Mouse (Mus musculus) embryonic facial prominence, embryonic 13.5 days (tissue): ENCODE measurements around the gene Ptges2. TPM values are rescaled to one million over a fixed set of nuclear protein-coding genes. Genes with fewer than 3 reads are reported as not detected.
A peak's percentile ranks its signal among the peaks of the same experiment; 100 is the strongest.

Source experiments
- ATAC-seq: fragments of 200-750 bp; cut with Nextera tagmentation; 2 replicates; pipeline ENCODE4 v1.8.0; 2017; ENCODE audit warnings: low read depth; ENCODE audit not compliant: insufficient number of reproducible peaks, insufficient read depth, low FRiP score, low TSS enrichment
- H3K27ac ChIP-seq: fragments of 300-500 bp; sonication (generic); 2 replicates; pipeline ENCODE4 v1.5.1; 2015; ENCODE audit warnings: moderate library complexity, mild to moderate bottlenecking, inconsistent platforms
- H3K27me3 ChIP-seq: fragments of 300-500 bp; sonication (generic); 2 replicates; pipeline ENCODE4 v1.6.1; 2015; ENCODE audit warnings: mild to moderate bottlenecking, inconsistent platforms
- H3K36me3 ChIP-seq: fragments of 300-500 bp; sonication (generic); 2 replicates; pipeline ENCODE4 v1.6.1; 2015; ENCODE audit warnings: mild to moderate bottlenecking, inconsistent platforms
- H3K4me1 ChIP-seq: fragments of 300-500 bp; sonication (generic); 2 replicates; pipeline ENCODE4 v1.6.1; 2015; ENCODE audit warnings: inconsistent platforms
- H3K4me2 ChIP-seq: fragments of 300-500 bp; sonication (generic); 2 replicates; pipeline ENCODE4 v1.6.1; 2015; ENCODE audit warnings: moderate library complexity, mild to moderate bottlenecking, inconsistent platforms
- H3K4me3 ChIP-seq: fragments of 300-500 bp; sonication (generic); 2 replicates; pipeline ENCODE4 v1.5.1; 2015; ENCODE audit warnings: mild to moderate bottlenecking, inconsistent platforms
- H3K9ac ChIP-seq: fragments of 300-500 bp; sonication (generic); 2 replicates; pipeline ENCODE4 v1.6.1; 2015; ENCODE audit warnings: mild to moderate bottlenecking, inconsistent platforms
- H3K9me3 ChIP-seq: fragments of 300-500 bp; sonication (generic); 2 replicates; pipeline ENCODE4 v1.6.1; 2016; ENCODE audit warnings: inconsistent platforms
- WGBS: fragments of 180-500 bp; shearing (Covaris S2); methylation state at CpG from one replicate; pipeline ENCODE4 v1.1.7; 2015; ENCODE audit warnings: mixed read lengths; 5-methylcytosine and 5-hydroxymethylcytosine counted together
- polyA plus RNA-seq: library from polyadenylated mRNA; unstranded; fragments of >200 nt; fragmentation: Nextera tagmentation; extraction: Ambion mirVana; gene quantifications from 2 replicates; pipeline ENCODE4 v1.2.1, GENCODE M21; 2015

Gene Ptges2
- polyA plus RNA-seq, 1 experiment from 2014 or later: 30.4 TPM

DNA sequence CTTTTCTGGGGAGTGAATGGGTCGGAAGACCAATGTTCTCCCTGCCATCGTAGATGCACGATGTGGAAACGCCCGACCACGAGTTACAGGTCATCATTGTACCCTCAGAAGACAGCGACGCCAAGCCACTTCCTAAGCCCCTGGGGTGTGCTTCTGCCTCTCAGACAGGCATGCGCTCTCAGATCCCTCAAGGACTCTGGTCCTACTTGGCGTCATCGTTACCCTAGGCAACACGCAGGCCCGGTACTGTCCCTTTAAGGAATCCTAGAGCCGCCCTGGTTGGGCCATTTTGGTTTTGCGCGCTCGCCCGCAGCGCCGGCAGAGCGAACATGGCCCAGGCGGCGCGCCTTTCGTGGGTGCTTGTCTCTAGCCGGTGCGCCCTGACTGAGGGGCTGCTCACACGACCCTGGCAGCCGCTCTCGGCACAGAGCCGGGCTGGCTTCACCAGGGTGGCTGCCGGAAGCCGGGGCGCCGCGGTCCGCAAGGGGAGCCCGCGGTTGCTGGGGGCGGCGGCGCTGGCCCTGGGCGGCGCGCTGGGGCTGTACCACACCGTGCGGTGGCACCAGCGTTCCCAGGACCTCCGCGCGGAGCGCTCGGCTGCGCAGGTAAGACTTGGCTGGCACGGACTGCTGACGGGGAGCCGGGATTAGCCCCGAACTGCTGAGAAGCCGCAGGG, 388 bp downstream of the Ptges2 start:
- under 1% methylated on average over 59 of the region's 59 CpGs for WGBS
- peak; percentile 90 for ATAC-seq

DNA sequence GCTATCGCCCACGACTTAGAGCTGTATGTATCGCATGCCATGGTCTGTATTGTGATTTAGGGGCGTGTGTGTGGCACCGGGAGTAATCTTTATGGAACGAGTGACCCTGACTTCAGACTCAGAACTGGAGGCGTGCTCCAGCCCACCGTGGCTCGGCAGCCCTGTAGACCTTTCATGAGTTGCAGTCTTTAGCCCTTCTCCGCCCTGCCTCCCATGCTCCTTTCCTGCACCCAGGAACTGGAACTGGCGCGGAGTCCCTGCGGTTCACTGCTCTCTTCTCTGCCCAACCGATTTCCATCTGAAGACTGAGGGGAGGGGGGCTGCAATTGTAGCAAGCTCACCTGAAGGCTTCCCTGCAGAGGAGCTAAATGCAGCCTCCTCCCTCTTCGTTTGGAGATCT, 999 bp downstream of the Ptges2 start:
- H3K27ac ChIP-seq: peak overlapping the region; percentile 87; the same call in 1 of the 2 replicates

More for the DNA sequence above, 388 bp downstream of the Ptges2 start:
- Histone ChIP-seq H3K27ac (peak overlapping the region; percentile 87), H3K4me1 (peaks cover 18% of the 10 kb centered on the region), H3K4me3 (peak overlapping the region; percentile 97), H3K36me3 (peaks cover 17% of the 10 kb centered on the region), H3K9me3 (no peaks in the 10 kb centered on the region), H3K27me3 (no peaks in the 10 kb centered on the region), H3K9ac (peak overlapping the region; percentile 86), H3K4me2 (peak overlapping the region; percentile 95)

DNA sequence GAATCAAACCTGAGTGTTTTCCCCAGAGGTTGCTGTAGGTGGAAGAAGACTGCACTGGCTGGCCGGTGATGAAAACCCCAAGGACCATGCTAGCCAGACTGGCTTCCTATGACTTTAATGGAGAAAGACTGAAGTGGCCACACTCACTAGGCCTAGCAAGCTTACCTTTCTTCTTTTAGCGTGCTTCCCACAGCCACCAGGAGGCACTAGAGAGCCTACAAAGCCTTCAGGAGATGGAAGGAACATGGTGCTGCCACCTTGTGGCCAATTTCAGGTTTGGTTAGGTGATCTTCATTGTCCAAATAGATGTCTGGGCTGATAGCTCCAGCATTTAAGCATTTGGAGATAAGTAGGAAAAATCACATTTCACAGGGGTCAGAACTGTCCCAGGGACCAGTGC, 9.0 kb downstream of the Ptges2 start:
- peaks cover 29% of the 10 kb centered on the region for H3K36me3 ChIP-seq
- H3K4me1 ChIP-seq: peaks cover 13% of the 10 kb centered on the region
- 26% methylated on average over 2 of the region's 2 CpGs for WGBS
- H3K4me3 ChIP-seq: no peak overlapping the region
- H3K4me2 ChIP-seq: no peak overlapping the region
- no peak; the same call in 1 of the 2 replicates for ATAC-seq
- H3K9me3 ChIP-seq: no peaks in the 10 kb centered on the region
- no peaks in the 10 kb centered on the region for H3K27me3 ChIP-seq
- H3K27ac ChIP-seq: no peak overlapping the region
- 0 out of 2 replicates have a peak overlapping the region, but pooled peaks have one; percentile 16 for H3K9ac ChIP-seq

More for the DNA sequence above, 999 bp downstream of the Ptges2 start:
- Histone ChIP-seq H3K9me3 (no peaks in the 10 kb centered on the region), H3K36me3 (peaks cover 22% of the 10 kb centered on the region), H3K27me3 (no peaks in the 10 kb centered on the region), H3K4me2 (peak overlapping the region; percentile 95), H3K9ac (peak overlapping the region; percentile 86), H3K4me3 (peak overlapping the region; percentile 97), H3K4me1 (peaks cover 18% of the 10 kb centered on the region)
- ATAC-seq: no peak
- WGBS: under 1% methylated on average over 15 of the region's 15 CpGs

DNA sequence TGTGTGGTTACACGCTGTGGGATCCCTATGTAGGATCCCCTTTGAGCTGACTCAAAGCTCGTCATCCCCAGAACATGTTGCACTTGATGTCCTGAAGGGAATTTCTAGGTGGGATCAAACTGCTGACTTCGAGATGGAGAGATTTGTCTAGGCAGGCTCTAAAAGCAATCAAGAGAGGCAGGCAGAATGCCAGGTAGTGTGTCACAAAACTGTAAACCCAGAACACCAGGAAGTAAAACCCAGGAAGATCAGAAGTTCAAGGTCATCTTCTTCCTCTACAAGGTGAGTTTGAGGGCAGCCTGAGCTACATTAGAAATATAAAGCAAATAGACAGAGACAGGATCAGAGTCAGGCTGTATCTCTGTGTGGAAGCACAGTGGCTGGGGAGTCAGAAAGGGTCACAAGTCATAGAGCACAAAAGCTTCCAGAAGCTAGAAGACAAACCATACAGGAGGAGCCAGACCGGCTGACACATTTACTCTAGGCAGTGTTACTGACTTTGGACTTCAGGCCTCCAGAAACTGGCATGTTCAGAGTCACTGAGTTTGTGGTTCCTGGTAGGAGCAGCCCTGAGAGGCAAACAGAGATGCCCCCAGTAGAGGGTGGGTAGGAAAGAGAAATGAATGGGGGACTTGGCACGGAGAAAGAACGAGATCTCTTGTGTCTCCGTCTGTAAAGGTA, 11.6 kb downstream of the Ptges2 start:
- Histone ChIP-seq H3K36me3 (peaks cover 9% of the 10 kb centered on the region), H3K4me2 (no peak overlapping the region), H3K4me3 (no peak overlapping the region), H3K27ac (no peak overlapping the region), H3K9ac (no peak overlapping the region), H3K27me3 (no peaks in the 10 kb centered on the region), H3K9me3 (no peaks in the 10 kb centered on the region), H3K4me1 (peaks cover 13% of the 10 kb centered on the region)
- 77% methylated on average over 7 of the region's 7 CpGs for WGBS
- ATAC-seq: no peak

DNA sequence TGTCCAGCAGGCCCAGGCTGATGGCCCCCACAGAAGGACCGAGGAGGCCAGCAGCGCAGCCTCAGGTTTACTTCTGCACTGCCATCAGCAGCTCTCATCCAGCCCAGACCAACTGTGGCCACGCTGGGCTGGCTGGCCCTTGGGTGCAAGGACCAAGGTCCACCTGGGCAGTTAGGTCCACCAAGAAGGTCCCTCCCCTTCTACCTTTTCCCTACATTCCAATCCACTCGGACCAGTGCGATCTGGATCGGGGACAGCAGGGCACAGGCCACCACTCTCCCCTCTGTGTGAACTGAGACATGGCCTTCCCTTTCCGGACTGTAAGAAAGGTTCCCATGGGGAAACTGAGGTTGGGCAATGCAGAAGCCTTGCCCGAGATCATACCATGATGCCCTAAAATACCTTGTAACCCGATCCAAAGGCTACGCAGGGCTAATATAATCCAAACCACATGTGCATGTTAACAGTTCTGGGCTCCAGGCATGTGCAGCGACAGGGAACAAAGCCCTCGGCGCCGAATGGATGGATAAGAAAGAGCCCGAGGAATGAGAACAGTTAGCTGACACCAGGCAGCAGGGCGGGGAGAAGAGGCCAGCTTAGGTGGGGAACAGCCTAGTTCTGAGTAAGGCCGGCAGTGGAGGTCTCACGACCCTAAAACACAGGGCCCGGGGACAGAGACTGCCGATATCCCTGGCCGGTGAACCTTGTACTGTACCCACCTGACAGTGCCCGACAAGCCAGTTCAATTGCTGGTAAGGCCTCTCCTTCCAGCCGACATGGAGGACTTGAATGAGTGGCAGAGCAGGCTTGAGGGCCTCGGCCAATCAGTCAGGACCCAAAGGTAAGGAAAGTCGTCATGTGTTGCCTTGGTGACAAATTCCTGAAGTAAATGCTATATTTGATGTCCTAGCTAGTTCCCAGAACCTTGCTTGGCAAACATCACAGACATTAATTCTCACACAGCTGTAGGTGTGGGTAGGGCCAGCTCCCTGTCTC, 13.0 kb downstream of the Ptges2 start:
- WGBS: 30% methylated on average over 25 of the region's 25 CpGs
- peaks cover under 1% of the 10 kb centered on the region; the same call in 1 of the 2 replicates for H3K36me3 ChIP-seq
- no peaks in the 10 kb centered on the region for H3K9me3 ChIP-seq
- 0 out of 2 replicates have a peak, but pooled peaks have one; percentile 29 for ATAC-seq
- H3K4me1 ChIP-seq: peaks cover 13% of the 10 kb centered on the region
- peak overlapping the region; percentile 12 for H3K4me2 ChIP-seq
- H3K27ac ChIP-seq: peak overlapping the region; percentile 77
- H3K27me3 ChIP-seq: no peaks in the 10 kb centered on the region
- peak overlapping the region; percentile 51; the same call in 1 of the 2 replicates for H3K9ac ChIP-seq
- H3K4me3 ChIP-seq: no peak overlapping the region

DNA sequence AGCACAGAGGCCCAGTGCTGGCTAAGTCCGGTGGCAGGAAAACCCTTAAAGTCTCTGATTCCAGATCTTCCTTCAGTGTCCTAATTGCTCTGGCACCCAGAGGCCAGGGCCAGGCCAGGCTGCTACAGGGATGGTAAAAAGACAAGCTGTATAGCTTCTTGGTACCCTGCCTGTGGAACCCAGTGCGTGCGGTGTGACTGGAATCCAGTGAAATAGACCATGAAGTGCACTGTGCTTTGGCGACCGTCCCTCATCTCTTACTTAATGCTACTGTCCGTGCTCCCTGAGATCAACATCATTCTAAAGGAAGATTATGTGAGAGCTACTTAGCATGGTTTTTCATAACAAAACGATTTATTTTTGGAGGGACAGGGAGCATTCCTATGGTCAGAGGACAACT, 15.7 kb downstream of the Ptges2 start:
- 81% methylated on average over 7 of the region's 7 CpGs for WGBS
- no peak for ATAC-seq
- no peak overlapping the region for H3K9ac ChIP-seq

DNA sequence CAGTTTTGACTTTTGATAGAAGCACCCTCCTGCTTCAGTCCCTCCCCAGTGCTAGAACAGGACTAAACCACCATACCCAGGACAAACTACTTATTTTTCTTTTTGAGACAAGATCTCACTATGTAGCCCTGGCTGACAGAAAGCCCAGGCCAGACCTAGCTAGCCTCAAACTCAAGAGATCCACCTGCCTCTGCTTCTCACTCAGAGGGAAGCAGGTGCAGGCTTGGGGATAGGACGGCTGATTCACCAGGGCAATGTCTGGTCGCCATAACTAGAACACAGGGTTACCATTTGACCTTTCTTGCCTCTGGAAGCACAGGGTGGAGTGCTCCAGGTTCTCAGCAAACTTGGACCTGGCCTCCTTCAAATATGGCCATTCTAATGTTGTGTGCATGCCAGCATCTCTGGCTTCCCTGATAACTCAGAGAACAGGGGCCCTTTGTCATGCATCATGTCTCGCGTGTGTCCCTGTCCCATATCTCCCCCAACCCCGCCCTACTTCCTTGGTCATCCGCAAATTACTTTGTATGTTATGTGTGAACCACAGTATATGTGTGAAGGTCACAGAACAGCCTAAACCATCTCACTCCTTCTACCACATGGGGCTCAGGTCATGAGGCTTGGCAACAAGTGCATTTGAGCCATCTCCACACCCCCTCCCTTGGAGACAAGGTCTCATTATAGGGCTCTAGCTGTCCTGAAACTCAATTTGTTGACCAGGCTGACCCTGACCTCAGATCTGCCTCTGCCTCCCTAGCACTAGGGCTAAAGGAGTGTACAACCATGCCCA, 17.2 kb downstream of the Ptges2 start:
- 85% methylated on average over 6 of the region's 6 CpGs for WGBS
- peaks cover 42% of the 10 kb centered on the region for H3K36me3 ChIP-seq
- H3K9me3 ChIP-seq: no peaks in the 10 kb centered on the region
- H3K4me1 ChIP-seq: peaks cover 13% of the 10 kb centered on the region
- H3K27me3 ChIP-seq: no peaks in the 10 kb centered on the region
- ATAC-seq: no peak
- no peak overlapping the region for H3K27ac ChIP-seq
- no peak overlapping the region for H3K9ac ChIP-seq
- H3K4me2 ChIP-seq: no peak overlapping the region
- H3K4me3 ChIP-seq: no peak overlapping the region

More for the DNA sequence above, 15.7 kb downstream of the Ptges2 start:
- H3K36me3 ChIP-seq: peaks cover 27% of the 10 kb centered on the region
- H3K27ac ChIP-seq: no peak overlapping the region
- no peaks in the 10 kb centered on the region for H3K9me3 ChIP-seq
- H3K4me2 ChIP-seq: no peak overlapping the region
- peaks cover 13% of the 10 kb centered on the region for H3K4me1 ChIP-seq
- H3K27me3 ChIP-seq: no peaks in the 10 kb centered on the region
- H3K4me3 ChIP-seq: no peak overlapping the region

DNA sequence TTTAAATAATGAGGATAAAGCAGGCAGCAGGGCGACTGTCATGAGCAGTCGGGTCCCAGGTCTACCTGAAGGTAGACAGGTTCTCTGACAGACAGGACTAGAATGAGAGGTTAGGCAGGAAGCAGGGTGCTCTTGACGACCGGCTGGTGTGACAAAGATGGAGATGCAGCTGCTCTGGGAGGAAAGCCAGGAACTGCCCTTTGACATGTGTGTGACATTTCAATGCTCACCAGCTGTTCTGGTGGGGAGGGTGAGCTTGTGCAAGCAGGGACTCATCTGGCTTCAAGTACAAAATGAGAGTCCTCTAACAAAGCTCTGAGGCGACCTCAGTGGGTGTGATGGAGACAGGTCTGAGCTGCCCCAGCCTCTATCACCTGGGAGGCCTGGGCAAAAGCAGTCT, 18.2 kb downstream of the Ptges2 start:
- H3K9ac ChIP-seq: no peak overlapping the region
- no peak overlapping the region for H3K4me3 ChIP-seq
- H3K9me3 ChIP-seq: no peaks in the 10 kb centered on the region
- 44% methylated on average over 5 of the region's 5 CpGs for WGBS
- H3K36me3 ChIP-seq: peaks cover 52% of the 10 kb centered on the region
- no peak for ATAC-seq
- H3K27ac ChIP-seq: 0 out of 2 replicates have a peak overlapping the region, but pooled peaks have one; percentile 16
- no peak overlapping the region for H3K4me2 ChIP-seq
- peaks cover 15% of the 10 kb centered on the region for H3K4me1 ChIP-seq
- no peaks in the 10 kb centered on the region for H3K27me3 ChIP-seq

DNA sequence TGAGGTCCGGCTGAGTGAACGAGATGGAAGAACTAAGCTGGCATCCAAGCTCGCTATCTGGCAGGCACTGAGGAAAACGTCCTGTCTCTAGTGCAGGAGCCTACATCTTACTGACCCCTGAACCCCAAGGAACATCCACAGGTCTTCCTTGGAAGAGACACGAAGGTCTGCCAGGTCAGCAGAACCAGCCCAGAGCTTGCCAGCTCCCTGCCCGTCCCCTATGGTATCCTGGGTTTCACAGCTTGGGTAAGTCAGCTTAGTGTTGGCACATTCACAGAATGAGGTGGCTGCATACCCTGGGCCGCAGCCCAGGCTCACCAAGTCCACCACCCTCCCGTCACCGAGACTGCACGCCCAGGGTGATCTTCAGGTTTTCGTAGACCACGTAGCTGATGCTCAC, 20.1 kb downstream of the Ptges2 start:
- H3K27ac ChIP-seq: no peak overlapping the region
- peaks cover 71% of the 10 kb centered on the region for H3K36me3 ChIP-seq
- peaks cover 16% of the 10 kb centered on the region for H3K4me1 ChIP-seq
- no peaks in the 10 kb centered on the region for H3K27me3 ChIP-seq
- no peak overlapping the region for H3K4me3 ChIP-seq
- H3K4me2 ChIP-seq: no peak overlapping the region
- no peaks in the 10 kb centered on the region for H3K9me3 ChIP-seq
- 93% methylated on average over 12 of the region's 12 CpGs for WGBS
- H3K9ac ChIP-seq: no peak overlapping the region
- ATAC-seq: no peak

DNA sequence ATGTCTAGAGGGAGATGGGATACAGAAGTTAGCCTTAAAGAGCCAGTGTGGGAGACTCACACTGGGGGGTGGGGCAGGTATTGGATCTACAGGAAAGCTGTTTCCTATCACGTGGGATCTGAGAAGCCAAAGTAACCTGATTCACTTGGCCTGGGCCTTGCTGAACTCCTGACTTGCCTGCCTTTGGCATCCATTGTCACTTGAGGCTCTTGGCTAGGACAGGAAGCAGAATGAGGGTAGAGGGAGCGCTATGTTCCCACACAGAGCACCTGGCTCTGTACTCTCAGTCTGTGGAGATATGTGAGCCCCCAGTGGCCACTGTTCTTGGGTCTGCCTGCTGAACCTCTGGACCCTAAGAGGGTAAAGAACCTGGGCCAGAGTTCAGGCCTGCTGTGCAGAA, 20.9 kb downstream of the Ptges2 start:
- Histone ChIP-seq H3K4me3 (no peak overlapping the region), H3K27me3 (no peaks in the 10 kb centered on the region), H3K9me3 (no peaks in the 10 kb centered on the region), H3K36me3 (peaks cover 78% of the 10 kb centered on the region), H3K27ac (no peak overlapping the region), H3K4me1 (peaks cover 16% of the 10 kb centered on the region), H3K9ac (0 out of 2 replicates have a peak overlapping the region, but pooled peaks have one; percentile 32), H3K4me2 (no peak overlapping the region)
- 46% methylated on average over 2 of the region's 2 CpGs for whole genome bisulfite sequencing
- no peak for ATAC-seq
